Mouse (Mus musculus) CH12.LX (cell line): ENCODE measurements around the gene Fyb. TPM values are rescaled to one million over a fixed set of nuclear protein-coding genes. Genes with fewer than 3 reads are reported as not detected.
A peak's percentile ranks its signal among the peaks of the same experiment; 100 is the strongest.

Experiments used
- DNase-seq: peaks from one replicate; pipeline ENCODE4 v3.0.0-alpha.2; 2013; ENCODE audit errors: extremely low read depth
- H3K27ac ChIP-seq: 2 replicates; pipeline ENCODE4 v1.5.1; 2012; ENCODE audit warnings: low read depth, mild to moderate bottlenecking, control low read depth, moderate library complexity; ENCODE audit not compliant: insufficient read depth
- H3K27me3 ChIP-seq: replicated peaks from 2 replicates; pipeline ENCODE3; 2012; ENCODE audit warnings: inconsistent platforms
- H3K36me3 ChIP-seq, 2 experiments: replicated peaks in 1 of 2; 2 replicates each; pipeline versions ENCODE3 to v1.6.1; 2012; ENCODE audit warnings: inconsistent platforms in 1 of 2, low read length in 1 of 2, mild to moderate bottlenecking in 1 of 2, mixed read lengths in 1 of 2, moderate library complexity in 1 of 2; ENCODE audit not compliant: control insufficient read depth in 1 of 2, insufficient read depth in 1 of 2
- H3K4me1 ChIP-seq, 2 experiments: 2 replicates each; pipeline ENCODE4 v1.6.1; 2012; ENCODE audit warnings: inconsistent platforms in 1 of 2, moderate library complexity in 1 of 2; ENCODE audit not compliant: insufficient read depth in 2 of 2, control insufficient read depth in 1 of 2
- H3K4me2 ChIP-seq: 2 replicates; pipeline ENCODE4 v1.6.1; 2012; ENCODE audit warnings: low read depth, mild to moderate bottlenecking, control low read depth; ENCODE audit not compliant: poor library complexity, insufficient read depth, severe bottlenecking
- H3K4me3 ChIP-seq, 3 experiments: fragments of 150-350 bp in 1 of 3; sonication (generic) in 1 of 3; replicated peaks in 1 of 3; 2 replicates each; pipeline versions ENCODE3 to v1.5.1; 2011 to 2012; ENCODE audit warnings: low read depth in 2 of 3, low read length in 2 of 3, mild to moderate bottlenecking in 2 of 3, moderate library complexity in 2 of 3, control low read depth in 1 of 3, improper control_type of control experiment in 1 of 3, inconsistent platforms in 1 of 3, mixed read lengths in 1 of 3; ENCODE audit not compliant: poor library complexity in 1 of 3
- H3K79me2 ChIP-seq: replicated peaks from 2 replicates; pipeline ENCODE4 v1.6.1; 2012; ENCODE audit warnings: mild to moderate bottlenecking, moderate library complexity; ENCODE audit not compliant: control insufficient read depth, poor library complexity, insufficient read depth, severe bottlenecking; ENCODE audit errors: extremely low read depth
- H3K9ac ChIP-seq: 2 replicates; pipeline ENCODE4 v1.6.1; 2012; ENCODE audit warnings: low read depth, mild to moderate bottlenecking, control low read depth, moderate library complexity; ENCODE audit not compliant: insufficient read depth
- H3K9me3 ChIP-seq: replicated peaks from 2 replicates; pipeline ENCODE3; 2012; ENCODE audit warnings: low read length, inconsistent platforms, mixed read lengths
- BHLHE40 ChIP-seq: IDR thresholded peaks from 2 replicates; pipeline ENCODE4 v1.6.1; 2011; ENCODE audit warnings: mild to moderate bottlenecking, low read depth, low read length, improper control_type of control experiment
- MAX ChIP-seq: IDR thresholded peaks from 2 replicates; pipeline ENCODE4 v1.6.1; 2011; ENCODE audit warnings: low read length, improper control_type of control experiment
- POLR2AphosphoS2 ChIP-seq: IDR thresholded peaks from 2 replicates; pipeline ENCODE4 v1.6.1; 2011; ENCODE audit warnings: low read depth, low read length, improper control_type of control experiment
- dilution Hi-C: fragments of 300-500 bp; cut with MboI; formaldehyde crosslinking; loops from 2 replicates; pipeline ENCODE4 v1.14.3; 2020; ENCODE audit warnings: low sequenced_read_pairs; ENCODE audit not compliant: extremely low pct_unique_long_range_greater_than_20kb, extremely low pct_ligation_motif_present
- in situ Hi-C: fragments of 300-500 bp; cut with MboI; formaldehyde crosslinking; loops from 3 replicates; pipeline ENCODE4 v1.14.3; 2019; ENCODE audit warnings: low sequenced_read_pairs, low pct_ligation_motif_present, low pct_unique_long_range_greater_than_20kb, mixed read lengths
- polyA plus RNA-seq: library from polyadenylated mRNA; unstranded; fragments of >175 nt; gene quantifications from 2 replicates; pipeline ENCODE4 v1.2.1, GENCODE M21; 2012; ENCODE audit warnings: low read depth; ENCODE audit not compliant: insufficient read length
- total RNA-seq, 2 experiments: library from RNA; depleted of rRNA; stranded (reverse); fragments of 300-350 nt in 1 of 2; fragments of >200 nt in 1 of 2; gene quantifications; 2 replicates each; pipeline ENCODE4 v1.2.3; 2012 to 2014

Gene Fyb
- total and polyA plus RNA-seq, 3 experiments: 17.6 to 60.1 (median 32.2) TPM

DNA sequence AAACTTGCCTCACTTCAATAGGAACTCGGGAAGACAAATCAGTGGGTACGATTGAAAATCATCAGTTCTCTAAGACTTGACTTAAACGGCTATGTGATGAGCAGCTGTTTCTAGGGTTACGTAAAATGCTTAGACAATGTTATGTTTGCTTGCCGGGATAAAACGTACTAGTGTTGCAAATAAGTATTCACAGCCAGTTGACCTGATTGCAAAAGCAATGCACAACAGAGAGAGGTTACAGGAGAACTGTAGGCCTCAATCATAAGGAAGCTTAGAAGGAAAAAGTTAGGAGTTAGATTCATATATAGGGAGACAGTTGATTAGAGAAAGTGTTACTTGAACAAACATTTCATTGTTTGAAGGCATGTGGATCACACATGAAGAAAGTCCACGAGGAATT is 187.7 kb downstream of the Fyb start:
- in situ Hi-C loops (no loop called here), dilution Hi-C loops (no loop called here)
- no peak overlapping the region for H3K4me3 ChIP-seq
- peaks cover 6% of the 10 kb centered on the region for H3K27me3 ChIP-seq
- no peak overlapping the region for H3K27ac ChIP-seq
- DNase-seq: no peak
- 0 out of 2 replicates have a peak overlapping the region, but pooled peaks have one; percentile 29 for H3K4me2 ChIP-seq
- no peak for TF ChIP-seq MAX
- TF ChIP-seq, all 38 proteins: peak for 0
- Histone ChIP-seq H3K36me3 (peaks cover 0 to 10% of the 10 kb centered on the region in 2 experiments), H3K4me1 (peaks cover 2 to 37% of the 10 kb centered on the region in 2 experiments; a peak in 2 of 4 replicates), H3K9ac (no peak overlapping the region), H3K79me2 (peaks cover 47% of the 10 kb centered on the region), H3K9me3 (no peaks in the 10 kb centered on the region)

DNA sequence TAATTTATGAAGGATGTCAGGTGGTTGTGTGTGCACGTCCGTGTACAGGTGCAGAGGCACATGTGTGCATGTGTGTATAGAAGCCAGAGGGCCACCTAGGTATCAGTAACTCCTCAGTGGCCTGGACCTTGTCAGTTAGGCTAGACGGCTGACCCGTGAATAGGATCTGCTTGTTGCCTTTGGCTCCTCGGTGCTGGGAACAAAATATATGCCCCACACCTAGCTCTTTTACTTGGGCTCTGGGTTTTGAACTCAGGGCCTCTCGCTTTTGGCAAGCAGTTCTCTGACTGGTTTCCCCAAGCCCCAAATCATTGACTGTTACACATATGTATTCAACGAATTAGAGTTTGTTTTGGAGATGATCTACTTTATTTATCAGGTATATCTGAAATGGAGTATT is 188.6 kb downstream of the Fyb start:
- Histone ChIP-seq H3K27ac (no peak overlapping the region), H3K4me1 (peaks cover 2 to 29% of the 10 kb centered on the region in 2 experiments; a peak in 2 of 4 replicates), H3K9me3 (no peaks in the 10 kb centered on the region), H3K4me3 (no peak overlapping the region), H3K79me2 (peaks cover 47% of the 10 kb centered on the region), H3K36me3 (peaks cover 0 to 10% of the 10 kb centered on the region in 2 experiments), H3K9ac (no peak overlapping the region), H3K4me2 (no peak overlapping the region), H3K27me3 (peaks cover 5% of the 10 kb centered on the region)
- dilution Hi-C loops (no loop called here), in situ Hi-C loops (no loop called here)
- TF ChIP-seq POLR2AphosphoS2: no peak
- TF ChIP-seq BHLHE40: no peak
- no peak for DNase-seq

Other genes starting within 250 kb of the Fyb start
- gene Dab2, start 223.1 kb upstream of the Fyb start, total RNA-seq (2012; rRNA removed): 0.17 TPM in 1 of 2 replicates, not detected in the other
- not detected in 2 replicates for gene Dab2, start 223.1 kb upstream of the Fyb start, total RNA-seq (2014; rRNA removed)
- 0.17 TPM in 1 of 2 replicates, not detected in the other for gene Dab2, start 223.1 kb upstream of the Fyb start, polyA plus RNA-seq
- not detected in 2 replicates for gene C9, start 77.5 kb upstream of the Fyb start, total RNA-seq (2012; rRNA removed)
- gene C9, start 77.5 kb upstream of the Fyb start, total RNA-seq (2014; rRNA removed): not detected in 2 replicates
- not detected in 2 replicates for gene C9, start 77.5 kb upstream of the Fyb start, polyA plus RNA-seq
- 7.4 and 7.6 TPM in 2 replicates for gene Rictor, start 185.5 kb downstream of the Fyb start, total RNA-seq (2012; rRNA removed)
- gene Rictor, start 185.5 kb downstream of the Fyb start, total RNA-seq (2014; rRNA removed): 7.1 and 8.0 TPM in 2 replicates
- 6.6 and 8.0 TPM in 2 replicates for gene Rictor, start 185.5 kb downstream of the Fyb start, polyA plus RNA-seq